Mouse (Mus musculus): ENCODE measurements around the gene Abca12.

Gene Abca12

GRCm38 (mm10) chr1:71414810-71415209 is at the start of gene Abca12:
Gene Abca12 (minus strand): TSS chr1:71414910.
- DNase-seq (ENCODE audit: low spot score): no peak

GRCm38 (mm10) chr1:71457961-71458360 is 43.3 kb upstream of the Abca12 start:
- DNase-seq (ENCODE audit: low spot score): peak; percentile 67

GRCm38 (mm10) chr1:71447424-71447823 is 32.7 kb upstream of the Abca12 start:
- no peak for DNase-seq (ENCODE audit: low spot score)

- no peak for DNase-seq (ENCODE audit: low spot score)
These were observed 7.1 kb upstream of the Abca12 start for GRCm38 (mm10) chr1:71421741-71422333.

- DNase-seq (ENCODE audit: low spot score): no peak
These were observed 3.8 kb upstream of the Abca12 start for GRCm38 (mm10) chr1:71418467-71418866.

GRCm38 (mm10) chr1:71417951-71418350 is 3.2 kb upstream of the Abca12 start:
- no peak for DNase-seq (ENCODE audit: low spot score)

GRCm38 (mm10) chr1:71414084-71414483 is 626 bp downstream of the Abca12 start:
- no peak for DNase-seq (ENCODE audit: low spot score)

- DNase-seq (ENCODE audit: low spot score): no peak
These were observed 1.6 kb downstream of the Abca12 start for GRCm38 (mm10) chr1:71413114-71413513.

GRCm38 (mm10) chr1:71407711-71408110 is 7.0 kb downstream of the Abca12 start:
- no peak for DNase-seq (ENCODE audit: low spot score)

- DNase-seq (ENCODE audit: low spot score): no peak
These were observed 17.1 kb downstream of the Abca12 start for GRCm38 (mm10) chr1:71397635-71398034.

GRCm38 (mm10) chr1:71396105-71396504 is 18.6 kb downstream of the Abca12 start:
- DNase-seq (ENCODE audit: low spot score): no peak

GRCm38 (mm10) chr1:71394177-71394576 is 20.5 kb downstream of the Abca12 start:
- DNase-seq (ENCODE audit: low spot score): no peak

- no peak for DNase-seq (ENCODE audit: low spot score)
These were observed 21.2 kb downstream of the Abca12 start for GRCm38 (mm10) chr1:71393489-71393888.

GRCm38 (mm10) chr1:71392463-71392862 is 22.2 kb downstream of the Abca12 start:
- no peak for DNase-seq (ENCODE audit: low spot score)

GRCm38 (mm10) chr1:71386593-71386992 is 28.1 kb downstream of the Abca12 start:
- DNase-seq (ENCODE audit: low spot score): no peak

- no peak for DNase-seq (ENCODE audit: low spot score)
These were observed 30.6 kb downstream of the Abca12 start for GRCm38 (mm10) chr1:71384098-71384497.

- no peak for DNase-seq (ENCODE audit: low spot score)
These were observed 41.6 kb downstream of the Abca12 start for GRCm38 (mm10) chr1:71373090-71373489.

GRCm38 (mm10) chr1:71370266-71370665 is 44.4 kb downstream of the Abca12 start:
- no peak for DNase-seq (ENCODE audit: low spot score)

- DNase-seq (ENCODE audit: low spot score): no peak
These were observed 46.9 kb downstream of the Abca12 start for GRCm38 (mm10) chr1:71367770-71368169.

- DNase-seq (ENCODE audit: low spot score): no peak
These were observed 71.7 kb downstream of the Abca12 start for GRCm38 (mm10) chr1:71342861-71343554.

GRCm38 (mm10) chr1:71342261-71342594 is 72.5 kb downstream of the Abca12 start:
- no peak for DNase-seq (ENCODE audit: low spot score)

- no peak for DNase-seq (ENCODE audit: low spot score)
These were observed 73.1 kb downstream of the Abca12 start for GRCm38 (mm10) chr1:71341370-71342260.
